Mouse (Mus musculus) megakaryocyte progenitor cell, adult 5-6 weeks (primary cell): ENCODE measurements around the gene Lbx2. TPM values are rescaled to one million over a fixed set of nuclear protein-coding genes. Genes with fewer than 3 reads are reported as not detected.

ENCODE experiments used
- ATAC-seq: replicated peaks from 2 replicates; pipeline ENCODE4 v1.8.0; 2016; ENCODE audit warnings: mild to moderate bottlenecking, moderate TSS enrichment, inconsistent platforms; ENCODE audit not compliant: poor library complexity
- total RNA-seq, 2 experiments: library from RNA; stranded (forward) in 1 of 2; stranded (reverse) in 1 of 2; fragments of 157-497, 149-512 nt in 1 of 2; fragments of 200-1000 nt in 1 of 2; gene quantifications; 2 replicates each; pipeline versions ENCODE4 v1.2.3 to v1.2.4; 2015 to 2017

Lbx2 gene
- total RNA-seq, 2 experiments from 2014 or later = not detected

- ATAC-seq = no peak
Observed at GRCm38 (mm10) chr6:83132176-83132919, 46.2 kb downstream of the Lbx2 start.

- ATAC-seq = no peak
Observed at GRCm38 (mm10) chr6:83134226-83134625, 48.1 kb downstream of the Lbx2 start.

GRCm38 (mm10) chr6:83134951-83135513 is 48.9 kb downstream of the Lbx2 start, which contains the start of gene Rtkn:
Rtkn (plus strand) TSS chr6:83135463.
- ATAC-seq = peak; percentile 33

GRCm38 (mm10) chr6:83135571-83136161 is 49.5 kb downstream of the Lbx2 start:
- ATAC-seq = no peak

GRCm38 (mm10) chr6:83136291-83136880 is 50.2 kb downstream of the Lbx2 start:
- no peak for ATAC-seq

GRCm38 (mm10) chr6:83136881-83137575 is 50.9 kb downstream of the Lbx2 start:
- 0 out of 2 replicates have a peak, but pooled peaks have one; percentile 6 for ATAC-seq

- peak; percentile 40 for ATAC-seq
Observed at GRCm38 (mm10) chr6:83137576-83137950, 51.4 kb downstream of the Lbx2 start.

Other genes starting within 250 kb of the Lbx2 start
- 0.15 and 0.27 TPM in 2 replicates for gene Sema4f, start 146.6 kb upstream of the Lbx2 start, total RNA-seq (2015)
- gene Sema4f, start 146.6 kb upstream of the Lbx2 start, total RNA-seq (2017) = 0.04 and 0.17 TPM in 2 replicates
- gene M1ap, start 139.5 kb upstream of the Lbx2 start, total RNA-seq (2015) = 5.0 and 8.0 TPM in 2 replicates
- gene M1ap, start 139.5 kb upstream of the Lbx2 start, total RNA-seq (2017) = 5.1 and 5.9 TPM in 2 replicates
- gene Dok1, start 52.9 kb upstream of the Lbx2 start, total RNA-seq (2015) = 6.5 and 6.8 TPM in 2 replicates
- gene Dok1, start 52.9 kb upstream of the Lbx2 start, total RNA-seq (2017) = 14.1 and 18.2 TPM in 2 replicates
- 0.59 and 1.4 TPM in 2 replicates for gene Loxl3, start 52.2 kb upstream of the Lbx2 start, total RNA-seq (2015)
- 1.0 and 1.7 TPM in 2 replicates for gene Loxl3, start 52.2 kb upstream of the Lbx2 start, total RNA-seq (2017)
- 135 and 178 TPM in 2 replicates for gene Aup1, start 31.8 kb upstream of the Lbx2 start, total RNA-seq (2015)
- 112 and 133 TPM in 2 replicates for gene Aup1, start 31.8 kb upstream of the Lbx2 start, total RNA-seq (2017)
- 128 and 129 TPM in 2 replicates for gene Htra2, start 31.1 kb upstream of the Lbx2 start, total RNA-seq (2015)
- gene Htra2, start 31.1 kb upstream of the Lbx2 start, total RNA-seq (2017) = 77.3 and 82.3 TPM in 2 replicates
- 1.2 and 1.7 TPM in 2 replicates for gene Dqx1, start 28.5 kb upstream of the Lbx2 start, total RNA-seq (2015)
- gene Dqx1, start 28.5 kb upstream of the Lbx2 start, total RNA-seq (2017) = 0.75 and 1.0 TPM in 2 replicates
- not detected in 2 replicates for gene Tlx2, start 16.1 kb upstream of the Lbx2 start, total RNA-seq (2015)
- gene Tlx2, start 16.1 kb upstream of the Lbx2 start, total RNA-seq (2017) = not detected in 2 replicates
- gene Pcgf1, start 8.5 kb upstream of the Lbx2 start, total RNA-seq (2015) = 26.5 and 27.2 TPM in 2 replicates
- gene Pcgf1, start 8.5 kb upstream of the Lbx2 start, total RNA-seq (2017) = 15.3 and 20.4 TPM in 2 replicates
- gene Ccdc142, start 15.2 kb downstream of the Lbx2 start, total RNA-seq (2015) = 0.20 and 0.79 TPM in 2 replicates
- gene Ccdc142, start 15.2 kb downstream of the Lbx2 start, total RNA-seq (2017) = 0.58 and 1.6 TPM in 2 replicates
- 1.5 and 1.6 TPM in 2 replicates for gene Gm42688, start 15.2 kb downstream of the Lbx2 start, total RNA-seq (2015)
- 2.7 and 3.0 TPM in 2 replicates for gene Gm42688, start 15.2 kb downstream of the Lbx2 start, total RNA-seq (2017)
- gene Mrpl53, start 22.7 kb downstream of the Lbx2 start, total RNA-seq (2015) = 53.6 and 60.8 TPM in 2 replicates
- 19.5 and 29.2 TPM in 2 replicates for gene Mrpl53, start 22.7 kb downstream of the Lbx2 start, total RNA-seq (2017)
- 54.6 and 69.0 TPM in 2 replicates for gene Mogs, start 29.1 kb downstream of the Lbx2 start, total RNA-seq (2015)
- 122 and 130 TPM in 2 replicates for gene Mogs, start 29.1 kb downstream of the Lbx2 start, total RNA-seq (2017)
- 25.8 and 27.8 TPM in 2 replicates for gene Wbp1, start 35.2 kb downstream of the Lbx2 start, total RNA-seq (2015)
- 85.0 and 96.7 TPM in 2 replicates for gene Wbp1, start 35.2 kb downstream of the Lbx2 start, total RNA-seq (2017)
- 20.7 and 24.4 TPM in 2 replicates for gene Ino80b, start 39.1 kb downstream of the Lbx2 start, total RNA-seq (2015)
- 35.5 and 44.4 TPM in 2 replicates for gene Ino80b, start 39.1 kb downstream of the Lbx2 start, total RNA-seq (2017)
- 1.9 and 2.4 TPM in 2 replicates for gene Rtkn, start 49.1 kb downstream of the Lbx2 start, total RNA-seq (2015)
- gene Rtkn, start 49.1 kb downstream of the Lbx2 start, total RNA-seq (2017) = 2.2 and 2.4 TPM in 2 replicates
- gene Wdr54, start 70.0 kb downstream of the Lbx2 start, total RNA-seq (2015) = 0.57 TPM in 1 of 2 replicates, not detected in the other
- gene Wdr54, start 70.0 kb downstream of the Lbx2 start, total RNA-seq (2017) = under 0.01 and 0.14 TPM in 2 replicates
- gene 1700003E16Rik, start 70.0 kb downstream of the Lbx2 start, total RNA-seq (2015) = not detected in 2 replicates
- gene 1700003E16Rik, start 70.0 kb downstream of the Lbx2 start, total RNA-seq (2017) = not detected in 2 replicates
- 50.8 and 51.4 TPM in 2 replicates for gene Dctn1, start 79.6 kb downstream of the Lbx2 start, total RNA-seq (2015)
- gene Dctn1, start 79.6 kb downstream of the Lbx2 start, total RNA-seq (2017) = 85.9 and 86.2 TPM in 2 replicates
- gene Slc4a5, start 133.5 kb downstream of the Lbx2 start, total RNA-seq (2015) = 0.10 TPM in 1 of 2 replicates, not detected in the other
- under 0.01 TPM in 1 of 2 replicates, not detected in the other for gene Slc4a5, start 133.5 kb downstream of the Lbx2 start, total RNA-seq (2017)
- 19.7 and 26.8 TPM in 2 replicates for gene Mthfd2, start 239.5 kb downstream of the Lbx2 start, total RNA-seq (2015)
- 23.1 and 25.0 TPM in 2 replicates for gene Mthfd2, start 239.5 kb downstream of the Lbx2 start, total RNA-seq (2017)
- gene Mob1a, start 239.6 kb downstream of the Lbx2 start, total RNA-seq (2015) = 83.8 and 90.1 TPM in 2 replicates
- gene Mob1a, start 239.6 kb downstream of the Lbx2 start, total RNA-seq (2017) = 129 and 133 TPM in 2 replicates